Mouse (Mus musculus) hindbrain, embryonic 16.5 days (tissue): ENCODE data around the gene Cldn24. TPM values are rescaled to one million over a fixed set of nuclear protein-coding genes. Genes with fewer than 3 reads are reported as not detected.

Source experiments
- ATAC-seq: fragments of 200-750 bp; cut with Nextera tagmentation; 2 replicates; pipeline ENCODE4 v1.8.0; 2017; ENCODE audit warnings: moderate TSS enrichment, moderate library complexity
- H3K27ac ChIP-seq: fragments of 300-500 bp; sonication (generic); 2 replicates; pipeline ENCODE4 v1.5.1; 2014; ENCODE audit warnings: low read depth, mild to moderate bottlenecking, control low read depth, low read length, moderate library complexity
- H3K27me3 ChIP-seq: fragments of 300-500 bp; sonication (generic); replicated peaks from 2 replicates; pipeline ENCODE4 v1.6.1; 2014; ENCODE audit warnings: low read length; ENCODE audit not compliant: control insufficient read depth, insufficient read depth
- H3K36me3 ChIP-seq: fragments of 300-500 bp; sonication (generic); 2 replicates; pipeline ENCODE4 v1.6.1; 2014; ENCODE audit warnings: mild to moderate bottlenecking, low read length, moderate library complexity, mixed read lengths; ENCODE audit not compliant: control insufficient read depth, insufficient read depth
- H3K4me1 ChIP-seq: fragments of 300-500 bp; sonication (generic); 2 replicates; pipeline ENCODE4 v1.6.1; 2014; ENCODE audit warnings: low read depth, low read length; ENCODE audit not compliant: control insufficient read depth, insufficient read depth
- H3K4me2 ChIP-seq: fragments of 300-500 bp; sonication (generic); 2 replicates; pipeline ENCODE4 v1.6.1; 2014; ENCODE audit warnings: mild to moderate bottlenecking, low read length, control low read depth, moderate library complexity
- H3K4me3 ChIP-seq: fragments of 300-500 bp; sonication (generic); 2 replicates; pipeline ENCODE4 v1.5.1; 2014; ENCODE audit warnings: mild to moderate bottlenecking, low read length, control low read depth, moderate library complexity
- H3K9ac ChIP-seq: fragments of 300-500 bp; sonication (generic); 2 replicates; pipeline ENCODE4 v1.6.1; 2014; ENCODE audit warnings: low read depth, mild to moderate bottlenecking, control low read depth, low read length, moderate library complexity
- H3K9me3 ChIP-seq: fragments of 300-500 bp; sonication (generic); 2 replicates; pipeline ENCODE4 v1.6.1; 2014; ENCODE audit warnings: mild to moderate bottlenecking, low read length, moderate library complexity; ENCODE audit not compliant: control insufficient read depth
- WGBS: fragments of 180-500 bp; shearing (Covaris S2); extraction: QIAGEN DNeasy Blood & Tissue Kit; methylation state at CpG from one replicate; pipeline ENCODE4 v1.1.7; 2014; 5-methylcytosine and 5-hydroxymethylcytosine counted together
- polyA plus RNA-seq: library from polyadenylated mRNA; unstranded; fragments of >200 nt; fragmentation: Nextera tagmentation; extraction: Ambion mirVana; gene quantifications from 2 replicates; pipeline ENCODE4 v1.2.1, GENCODE M21; 2015

Cldn24 gene
- polyA plus RNA-seq = not detected in 2 replicates

DNA sequence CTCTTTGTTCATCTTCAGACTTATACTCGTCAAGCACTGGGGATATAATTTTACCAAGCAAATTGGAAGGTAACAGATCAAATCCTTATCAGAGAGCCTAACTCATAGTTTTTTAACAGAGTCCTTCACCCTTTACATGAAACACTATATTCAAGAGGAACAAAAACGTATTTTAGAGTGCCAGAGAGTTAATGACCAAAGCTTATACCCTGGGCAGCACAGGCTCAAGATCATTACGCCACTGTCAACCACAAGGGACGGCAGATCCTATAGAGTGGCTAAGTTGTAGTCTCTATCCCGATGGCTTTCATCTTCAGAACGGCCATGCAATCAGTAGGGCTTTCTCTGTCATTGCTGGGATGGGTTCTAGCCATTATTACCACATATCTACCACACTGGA is at the start of gene Cldn24:
Cldn24 (plus strand) TSS at position 301 of the 400 bp plus-strand sequence.
- H3K4me1 ChIP-seq = no peaks in the 10 kb centered on the region
- H3K36me3 ChIP-seq = no peaks in the 10 kb centered on the region
- H3K4me2 ChIP-seq = no peak within 1 kb of the TSS
- no peak for ATAC-seq
- H3K9me3 ChIP-seq = no peaks in the 10 kb centered on the region
- H3K4me3 ChIP-seq = no peak within 1 kb of the TSS
- 89% methylated on average over 6 of the region's 6 CpGs for WGBS
- H3K27ac ChIP-seq = no peak within 1 kb of the TSS
- H3K9ac ChIP-seq = no peak within 1 kb of the TSS
- no peaks in the 10 kb centered on the region; the same call in 1 of the 2 replicates for H3K27me3 ChIP-seq

GRCm38 (mm10) chr8:47772986-47773385 is 49.0 kb upstream of the Cldn24 start:
- Histone ChIP-seq H3K27me3 (no peaks in the 10 kb centered on the region), H3K36me3 (no peaks in the 10 kb centered on the region), H3K4me3 (no peak overlapping the region), H3K9me3 (no peaks in the 10 kb centered on the region), H3K9ac (no peak overlapping the region), H3K4me1 (no peaks in the 10 kb centered on the region), H3K27ac (no peak overlapping the region), H3K4me2 (no peak overlapping the region)
- no peak for ATAC-seq
- WGBS = 84% methylated on average over 5 of the region's 5 CpGs

GRCm38 (mm10) chr8:47777415-47777814 is 44.5 kb upstream of the Cldn24 start:
- Histone ChIP-seq H3K27me3 (no peaks in the 10 kb centered on the region), H3K9me3 (no peaks in the 10 kb centered on the region), H3K4me1 (no peaks in the 10 kb centered on the region), H3K4me2 (no peak overlapping the region), H3K9ac (no peak overlapping the region), H3K36me3 (no peaks in the 10 kb centered on the region), H3K4me3 (no peak overlapping the region), H3K27ac (no peak overlapping the region)
- no peak for ATAC-seq
- 93% methylated on average over 7 of the region's 7 CpGs for WGBS

DNA sequence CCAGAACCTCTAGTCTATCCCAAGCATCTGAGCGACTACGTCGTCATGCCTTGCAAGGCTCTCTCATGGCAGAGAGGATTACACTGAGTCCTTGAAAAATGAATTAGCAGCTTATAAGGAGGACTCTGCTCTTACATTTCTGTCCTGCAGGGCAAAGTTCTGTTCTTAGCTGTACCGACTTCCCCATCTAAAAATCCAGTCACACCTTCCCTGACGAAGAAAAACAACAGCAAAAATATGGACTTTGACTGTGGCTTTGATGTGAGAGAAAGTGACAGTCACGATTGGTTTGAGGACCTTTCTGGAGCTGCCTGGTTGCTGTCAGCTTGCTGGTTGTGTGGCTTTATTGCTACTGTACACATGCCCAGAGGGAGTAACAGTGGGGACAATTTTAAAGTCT is 42.4 kb upstream of the Cldn24 start:
- ATAC-seq = no peak
- no peaks in the 10 kb centered on the region for H3K9me3 ChIP-seq
- no peaks in the 10 kb centered on the region for H3K27me3 ChIP-seq
- H3K9ac ChIP-seq = no peak overlapping the region
- no peak overlapping the region for H3K4me3 ChIP-seq
- H3K27ac ChIP-seq = no peak overlapping the region
- no peak overlapping the region for H3K4me2 ChIP-seq
- H3K36me3 ChIP-seq = no peaks in the 10 kb centered on the region
- 90% methylated on average over 6 of the region's 6 CpGs for WGBS
- H3K4me1 ChIP-seq = no peaks in the 10 kb centered on the region

- no peak for ATAC-seq
- no peak overlapping the region for H3K27ac ChIP-seq
- no peaks in the 10 kb centered on the region for H3K4me1 ChIP-seq
- H3K4me3 ChIP-seq = no peak overlapping the region
- H3K9ac ChIP-seq = no peak overlapping the region
- no peak overlapping the region for H3K4me2 ChIP-seq
- no peaks in the 10 kb centered on the region for H3K36me3 ChIP-seq
- no peaks in the 10 kb centered on the region for H3K9me3 ChIP-seq
- H3K27me3 ChIP-seq = no peaks in the 10 kb centered on the region
- 89% methylated on average over 4 of the region's 4 CpGs for WGBS
These were observed 40.1 kb upstream of the Cldn24 start for GRCm38 (mm10) chr8:47781881-47782280.

DNA sequence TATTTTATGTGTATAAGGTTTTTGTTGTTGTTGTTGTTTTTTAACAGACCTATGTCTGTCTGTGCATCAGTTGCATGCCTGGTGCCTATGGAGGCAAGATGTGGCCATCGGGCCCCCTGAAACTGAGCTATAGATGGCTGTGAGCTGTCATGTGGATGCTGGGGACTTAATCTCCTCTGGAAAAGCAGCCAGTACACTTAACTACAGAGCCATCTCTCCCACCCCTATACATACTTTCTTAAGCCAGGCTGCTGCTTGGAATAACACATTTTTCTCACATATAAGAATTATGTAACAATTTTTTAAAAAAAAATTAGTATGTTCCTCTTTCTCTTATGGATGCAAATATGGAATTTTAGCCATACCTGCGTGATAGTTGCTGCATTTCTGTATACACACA is 38.4 kb upstream of the Cldn24 start:
- H3K4me1 ChIP-seq = no peaks in the 10 kb centered on the region
- H3K27me3 ChIP-seq = no peaks in the 10 kb centered on the region
- H3K27ac ChIP-seq = no peak overlapping the region
- ATAC-seq = no peak
- H3K4me3 ChIP-seq = no peak overlapping the region
- H3K36me3 ChIP-seq = no peaks in the 10 kb centered on the region
- H3K9me3 ChIP-seq = no peaks in the 10 kb centered on the region
- WGBS = 92% methylated on average over 2 of the region's 2 CpGs
- no peak overlapping the region for H3K9ac ChIP-seq
- H3K4me2 ChIP-seq = no peak overlapping the region

GRCm38 (mm10) chr8:47783944-47784343 is 38.0 kb upstream of the Cldn24 start:
- no peaks in the 10 kb centered on the region for H3K27me3 ChIP-seq
- 91% methylated on average over 6 of the region's 6 CpGs for WGBS
- no peak overlapping the region for H3K9ac ChIP-seq
- H3K4me1 ChIP-seq = no peaks in the 10 kb centered on the region
- no peak for ATAC-seq
- H3K4me3 ChIP-seq = no peak overlapping the region
- H3K36me3 ChIP-seq = no peaks in the 10 kb centered on the region
- no peak overlapping the region for H3K27ac ChIP-seq
- no peaks in the 10 kb centered on the region for H3K9me3 ChIP-seq
- no peak overlapping the region for H3K4me2 ChIP-seq

GRCm38 (mm10) chr8:47784436-47784835 is 37.5 kb upstream of the Cldn24 start:
- H3K9me3 ChIP-seq = no peaks in the 10 kb centered on the region
- WGBS = 84% methylated on average over 7 of the region's 7 CpGs
- no peaks in the 10 kb centered on the region for H3K4me1 ChIP-seq
- H3K4me2 ChIP-seq = no peak overlapping the region
- H3K9ac ChIP-seq = no peak overlapping the region
- H3K27me3 ChIP-seq = no peaks in the 10 kb centered on the region
- no peaks in the 10 kb centered on the region for H3K36me3 ChIP-seq
- ATAC-seq = no peak
- H3K4me3 ChIP-seq = no peak overlapping the region
- H3K27ac ChIP-seq = no peak overlapping the region

DNA sequence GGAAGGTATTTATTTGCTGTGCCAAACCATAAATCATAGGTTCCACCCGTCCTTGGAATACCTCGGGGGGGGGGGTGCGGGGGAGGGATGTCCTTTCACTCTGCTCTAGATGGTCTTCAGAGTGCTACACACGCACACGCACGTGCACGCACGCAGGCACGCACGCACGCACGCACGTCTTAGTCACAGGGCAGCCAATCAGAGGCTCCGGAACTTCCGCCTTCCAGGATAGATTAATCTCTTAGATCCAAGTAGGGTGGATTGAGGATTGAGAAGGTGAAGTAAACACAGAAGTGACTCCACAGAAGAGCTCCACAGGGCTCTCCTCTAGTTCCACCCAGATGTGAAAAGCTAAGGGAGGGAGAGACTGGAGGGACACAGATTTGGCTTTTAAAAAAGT is 35.6 kb upstream of the Cldn24 start:
- Histone ChIP-seq H3K4me1 (no peaks in the 10 kb centered on the region), H3K27me3 (no peaks in the 10 kb centered on the region), H3K9me3 (no peaks in the 10 kb centered on the region), H3K4me3 (no peak overlapping the region), H3K9ac (no peak overlapping the region), H3K36me3 (no peaks in the 10 kb centered on the region), H3K4me2 (no peak overlapping the region), H3K27ac (no peak overlapping the region)
- ATAC-seq = no peak
- 96% methylated on average over 15 of the region's 15 CpGs for WGBS

DNA sequence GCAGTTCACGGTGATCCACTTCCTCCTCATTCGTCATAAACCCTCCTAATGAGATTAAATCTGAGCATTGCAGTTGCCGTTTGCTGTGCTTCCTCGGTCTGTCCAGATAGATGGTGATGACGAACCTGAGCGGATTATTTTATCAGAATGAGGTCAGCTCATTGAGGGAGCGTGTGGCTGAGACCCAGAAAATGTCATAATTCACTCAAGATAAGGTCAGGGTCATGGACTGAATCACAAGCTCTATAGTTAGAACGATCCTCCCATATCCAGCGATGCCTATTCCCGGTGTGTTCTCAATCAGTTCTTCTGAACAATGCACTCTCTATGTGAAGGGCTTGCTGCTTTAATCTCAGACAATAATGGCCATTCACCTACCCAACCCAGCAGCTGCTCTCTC is 34.2 kb upstream of the Cldn24 start:
- Histone ChIP-seq H3K4me3 (no peak overlapping the region), H3K4me2 (peak overlapping the region; percentile 1; the same call in 1 of the 2 replicates), H3K27ac (no peak overlapping the region), H3K27me3 (no peaks in the 10 kb centered on the region), H3K36me3 (no peaks in the 10 kb centered on the region), H3K9me3 (no peaks in the 10 kb centered on the region), H3K9ac (no peak overlapping the region), H3K4me1 (no peaks in the 10 kb centered on the region)
- 55% methylated on average over 10 of the region's 10 CpGs for WGBS
- no peak for ATAC-seq
